Mouse (Mus musculus): ENCODE results near the gene Tsga13.

DNA sequence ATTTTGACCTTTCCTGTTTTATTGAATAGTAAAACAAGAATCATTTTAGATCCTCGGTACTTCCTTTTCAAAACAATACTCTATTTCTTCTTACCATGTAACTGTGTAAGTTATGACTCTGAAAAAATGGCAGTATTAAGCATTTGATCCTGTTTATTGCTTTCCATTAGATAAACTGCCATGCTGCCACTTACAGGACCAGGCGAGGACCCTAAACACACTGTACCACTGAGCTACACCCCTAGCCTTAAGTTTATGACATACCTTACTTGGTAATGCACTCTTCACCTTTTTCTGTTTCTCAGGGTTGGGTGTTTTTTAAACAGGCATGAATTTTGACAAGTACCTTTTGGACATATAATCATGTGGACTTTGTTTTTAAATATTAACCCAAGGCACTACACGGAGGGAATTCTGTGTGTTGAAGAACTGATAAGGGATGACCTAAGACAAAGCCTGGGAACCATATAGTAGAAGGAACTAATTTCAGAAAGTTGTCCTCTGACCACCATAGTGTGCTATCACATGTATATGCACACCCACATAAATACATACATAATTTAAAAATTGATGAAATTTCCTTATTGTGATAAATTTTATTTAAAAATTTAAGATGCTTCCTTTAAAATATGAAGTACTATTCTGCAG is 50.2 kb downstream of the Tsga13 start:
- TF ChIP-seq GATA1 (IDR thresholded peaks at IDR 0.05; ENCODE audit: borderline replicate concordance, low read length): no peak
- no peak for TF ChIP-seq FLI1 (IDR thresholded peaks at IDR 0.05; ENCODE audit: low read length)

Measured in megakaryocyte, embryonic 14.5 days (primary cell).